Mouse (Mus musculus) kidney, postnatal 0 days (tissue): Measurements from ENCODE around the gene Rpl3. TPM values are rescaled to one million over a fixed set of nuclear protein-coding genes. Genes with fewer than 3 reads are reported as not detected.
A peak's percentile ranks its signal among the peaks of the same experiment; 100 is the strongest.

ENCODE experiments used
- ATAC-seq: fragments of 200-750 bp; cut with Nextera tagmentation; replicated peaks from 2 replicates; pipeline ENCODE4 v1.8.0; 2017; ENCODE audit warnings: low read depth, moderate number of reproducible peaks, moderate TSS enrichment, moderate library complexity; ENCODE audit not compliant: low FRiP score
- DNase-seq: peaks from one replicate; pipeline ENCODE4 v3.0.0-alpha.2; 2016; ENCODE audit warnings: low spot score
- H3K27ac ChIP-seq: fragments of 300-500 bp; sonication (generic); 2 replicates; pipeline ENCODE4 v1.5.1; 2014; ENCODE audit warnings: mild to moderate bottlenecking
- H3K27me3 ChIP-seq: fragments of 300-500 bp; sonication (generic); 2 replicates; pipeline ENCODE4 v1.6.1; 2014; ENCODE audit warnings: low read length, mixed read lengths; ENCODE audit not compliant: insufficient read depth
- H3K36me3 ChIP-seq: fragments of 300-500 bp; sonication (generic); 2 replicates; pipeline ENCODE4 v1.6.1; 2014; ENCODE audit warnings: low read length, mixed read lengths; ENCODE audit not compliant: insufficient read depth
- H3K4me1 ChIP-seq: fragments of 300-500 bp; sonication (generic); replicated peaks from 2 replicates; pipeline ENCODE4 v1.6.1; 2014; ENCODE audit warnings: antibody characterized with exemption, low read length, mixed read lengths; ENCODE audit not compliant: insufficient read depth
- H3K4me2 ChIP-seq: fragments of 300-500 bp; sonication (generic); 2 replicates; pipeline ENCODE4 v1.6.1; 2014; ENCODE audit warnings: mild to moderate bottlenecking, low read length, moderate library complexity, mixed read lengths
- H3K4me3 ChIP-seq: fragments of 300-500 bp; sonication (generic); replicated peaks from 2 replicates; pipeline ENCODE4 v1.5.1; 2014; ENCODE audit warnings: low read depth, low read length
- H3K9ac ChIP-seq: fragments of 300-500 bp; sonication (generic); 2 replicates; pipeline ENCODE4 v1.6.1; 2014; ENCODE audit warnings: low read depth, low read length
- H3K9me3 ChIP-seq: fragments of 300-500 bp; sonication (generic); replicated peaks from 2 replicates; pipeline ENCODE4 v1.6.1; 2016; ENCODE audit warnings: low read length, inconsistent platforms, mixed read lengths
- CTCF ChIP-seq: IDR thresholded peaks from 2 replicates; pipeline ENCODE4 v1.5.1; 2016; ENCODE audit warnings: antibody characterized with exemption, low read depth, mild to moderate bottlenecking, moderate library complexity
- WGBS: fragments of 180-500 bp; shearing (Covaris S2); extraction: QIAGEN DNeasy Blood & Tissue Kit; methylation state at CpG from one replicate; pipeline ENCODE4 v1.1.7; 2014; 5-methylcytosine and 5-hydroxymethylcytosine counted together
- polyA plus RNA-seq: library from polyadenylated mRNA; unstranded; fragments of >200 nt; fragmentation: Nextera tagmentation; extraction: Ambion mirVana; gene quantifications from 2 replicates; pipeline ENCODE4 v1.2.1, GENCODE M21; 2015

Gene Rpl3
- polyA plus RNA-seq = 970 and 975 TPM in 2 replicates

DNA sequence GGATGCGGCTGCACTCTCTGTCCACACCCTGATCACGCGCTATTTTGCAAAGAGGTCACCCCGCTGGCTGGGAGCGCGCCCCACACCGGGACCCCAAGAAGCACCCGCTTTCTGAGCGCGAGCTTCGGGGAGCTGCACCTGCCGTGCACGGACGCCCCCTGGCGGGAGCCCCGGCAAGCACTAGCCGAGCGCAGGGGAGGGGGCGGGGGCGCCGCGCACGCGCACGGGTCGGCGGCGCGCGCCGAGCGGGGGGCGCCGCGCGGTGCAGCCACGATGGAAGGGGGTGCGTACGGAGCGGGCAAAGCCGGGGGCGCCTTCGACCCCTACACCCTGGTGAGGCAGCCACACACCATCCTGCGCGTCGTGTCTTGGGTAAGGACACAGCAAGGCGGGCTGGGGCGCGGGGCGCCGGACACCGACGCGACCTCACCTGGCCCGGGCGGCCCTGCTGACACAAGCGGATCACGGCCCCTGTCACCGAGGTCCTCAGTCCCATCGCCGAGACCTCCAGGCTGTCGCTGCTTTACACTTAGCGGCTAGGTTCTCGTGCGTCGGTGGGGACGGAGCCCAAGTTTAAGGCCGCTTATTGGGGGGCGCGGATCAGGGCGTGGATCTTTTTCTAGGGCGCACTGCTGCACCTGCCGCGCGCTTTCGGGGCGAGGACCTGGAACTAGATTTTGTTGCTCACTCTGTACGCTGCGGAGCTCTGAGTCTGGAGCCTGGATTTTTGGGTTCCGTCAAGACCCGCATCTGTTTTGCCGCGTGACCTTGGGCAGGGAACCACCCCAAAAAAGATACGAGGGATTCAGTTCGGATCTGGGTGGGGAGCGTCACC lies at the start of gene Rpl3, which contains the start of gene Syngr1:
Gene Rpl3 (minus strand): TSS at position 748 of the 835 bp plus-strand sequence.
Gene Syngr1 (plus strand): TSS at position 214 of the 835 bp plus-strand sequence.
- ATAC-seq = peak; percentile 52; the same call in 1 of the 2 replicates
- Histone ChIP-seq H3K9ac (peak within 1 kb of the TSS; percentile 53), H3K27me3 (peaks cover 9% of the 10 kb centered on the region), H3K4me3 (peak within 1 kb of the TSS; percentile 52), H3K9me3 (no peaks in the 10 kb centered on the region), H3K4me1 (peaks cover 8% of the 10 kb centered on the region; the same call in 1 of the 2 replicates), H3K27ac (no peak within 1 kb of the TSS), H3K36me3 (no peaks in the 10 kb centered on the region), H3K4me2 (peak within 1 kb of the TSS; percentile 86)
- WGBS = 2% methylated on average over 72 of the region's 86 CpGs
- TF ChIP-seq CTCF = peak; percentile 67
- peak; percentile 49 for DNase-seq

DNA sequence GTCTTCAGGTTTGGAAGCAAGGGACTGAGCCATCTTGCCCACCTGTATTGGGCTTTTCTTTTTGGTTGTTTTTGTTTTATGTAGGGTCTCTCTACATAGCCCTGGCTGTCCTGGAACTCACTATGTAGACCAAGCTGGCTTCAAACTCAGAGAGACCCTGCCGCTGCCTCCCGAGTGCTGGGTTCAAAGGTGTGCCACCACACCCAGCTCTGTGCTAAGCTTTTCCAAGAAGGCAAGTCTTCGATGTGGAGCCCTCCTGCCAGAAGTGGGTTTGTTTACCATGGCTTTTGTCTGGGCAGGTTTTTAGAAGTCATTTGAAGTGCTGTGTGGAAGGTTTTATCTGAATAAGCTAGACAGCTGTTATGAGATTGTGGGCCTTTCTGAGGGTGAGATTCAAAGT lies 49.2 kb upstream of the Rpl3 start:
- no peaks in the 10 kb centered on the region for H3K9me3 ChIP-seq
- H3K4me2 ChIP-seq = no peak overlapping the region
- no peaks in the 10 kb centered on the region for H3K27me3 ChIP-seq
- DNase-seq (no peak), ATAC-seq (no peak)
- no peak for TF ChIP-seq CTCF
- peaks cover 6% of the 10 kb centered on the region; the same call in 1 of the 2 replicates for H3K4me1 ChIP-seq
- H3K36me3 ChIP-seq = peaks cover 14% of the 10 kb centered on the region; the same call in 1 of the 2 replicates
- WGBS = 93% methylated on average over 3 of the region's 3 CpGs
- H3K4me3 ChIP-seq = no peak overlapping the region
- no peak overlapping the region for H3K9ac ChIP-seq
- H3K27ac ChIP-seq = no peak overlapping the region

GRCm38 (mm10) chr15:80140302-80140701 lies 48.6 kb upstream of the Rpl3 start:
- no peaks in the 10 kb centered on the region for H3K27me3 ChIP-seq
- H3K4me2 ChIP-seq = no peak overlapping the region
- WGBS = 92% methylated on average over 2 of the region's 2 CpGs
- ATAC-seq (no peak), DNase-seq (no peak)
- no peak overlapping the region for H3K4me3 ChIP-seq
- H3K9ac ChIP-seq = no peak overlapping the region
- H3K36me3 ChIP-seq = peaks cover 14% of the 10 kb centered on the region; the same call in 1 of the 2 replicates
- peaks cover 6% of the 10 kb centered on the region; the same call in 1 of the 2 replicates for H3K4me1 ChIP-seq
- no peaks in the 10 kb centered on the region for H3K9me3 ChIP-seq
- no peak for TF ChIP-seq CTCF
- no peak overlapping the region for H3K27ac ChIP-seq

DNA sequence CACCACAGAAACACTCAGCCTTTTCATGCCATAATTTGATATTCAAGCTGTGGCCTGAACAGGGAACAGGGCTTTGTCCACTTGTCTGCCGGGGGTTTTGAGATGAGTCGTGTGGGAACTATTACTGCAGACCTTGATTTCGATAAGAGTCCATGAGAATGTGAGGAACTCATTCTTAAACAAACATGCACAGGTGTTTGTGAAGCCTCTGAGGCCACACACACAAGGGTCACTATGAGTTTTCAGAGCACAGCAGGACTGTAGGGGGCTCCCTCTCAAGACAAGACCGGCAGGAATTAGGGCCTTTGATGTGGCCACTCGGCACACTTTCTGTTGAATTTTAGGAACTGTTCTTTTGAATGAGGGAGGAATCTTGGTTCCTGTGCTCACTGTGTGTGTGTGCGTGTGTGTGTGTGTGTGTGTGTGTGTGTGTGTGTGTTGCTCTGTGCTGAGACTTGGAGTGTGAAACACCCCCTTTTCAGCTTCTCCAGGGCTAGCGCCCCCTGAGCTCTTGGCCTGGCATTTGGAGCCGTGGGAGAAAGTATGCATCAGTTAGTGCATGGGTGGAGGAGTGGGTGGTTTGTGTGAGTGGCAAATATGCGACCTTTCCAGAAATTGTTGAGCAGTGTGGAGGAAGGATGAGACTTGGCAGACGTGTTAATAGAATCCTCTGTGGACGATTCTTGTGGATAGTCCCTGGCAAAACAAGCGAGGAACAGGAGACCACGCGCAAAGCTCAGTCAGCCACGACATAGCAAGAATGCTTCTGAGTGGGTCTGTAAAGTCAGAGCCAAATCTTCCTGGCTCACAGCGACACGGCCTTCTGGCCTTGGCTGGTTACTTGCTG lies 46.5 kb upstream of the Rpl3 start:
- H3K9me3 ChIP-seq = no peaks in the 10 kb centered on the region
- H3K4me1 ChIP-seq = peaks cover 13% of the 10 kb centered on the region
- no peak overlapping the region for H3K4me2 ChIP-seq
- ATAC-seq (no peak), DNase-seq (peak; percentile 32)
- peak overlapping the region; percentile 42 for H3K27ac ChIP-seq
- no peak overlapping the region for H3K9ac ChIP-seq
- peak; percentile 31; the same call in 1 of the 2 replicates for TF ChIP-seq CTCF
- 48% methylated on average over 17 of the region's 17 CpGs for WGBS
- 0 out of 2 replicates have a peak, but pooled peaks cover 9% of the 10 kb centered on the region for H3K36me3 ChIP-seq
- H3K4me3 ChIP-seq = no peak overlapping the region
- H3K27me3 ChIP-seq = no peaks in the 10 kb centered on the region

- Histone ChIP-seq H3K4me3 (no peak overlapping the region), H3K27me3 (no peaks in the 10 kb centered on the region), H3K4me2 (no peak overlapping the region), H3K9me3 (no peaks in the 10 kb centered on the region), H3K4me1 (peaks cover 13% of the 10 kb centered on the region), H3K36me3 (0 out of 2 replicates have a peak, but pooled peaks cover 9% of the 10 kb centered on the region), H3K9ac (no peak overlapping the region), H3K27ac (no peak overlapping the region)
- no peak for TF ChIP-seq CTCF
- WGBS = 89% methylated on average over 3 of the region's 3 CpGs
- DNase-seq (no peak), ATAC-seq (no peak)
Observed at GRCm38 (mm10) chr15:80136645-80137044, 45.0 kb upstream of the Rpl3 start.

- no peak for DNase-seq
- 92% methylated on average over 2 of the region's 2 CpGs for WGBS
Observed at GRCm38 (mm10) chr15:80135499-80135898, 43.8 kb upstream of the Rpl3 start.

More at GRCm38 (mm10) chr15:80135499-80135898, 43.8 kb upstream of the Rpl3 start:
- no peak for TF ChIP-seq CTCF
- Histone ChIP-seq H3K27ac (no peak overlapping the region), H3K4me2 (no peak overlapping the region), H3K4me1 (peaks cover 13% of the 10 kb centered on the region), H3K36me3 (0 out of 2 replicates have a peak, but pooled peaks cover under 1% of the 10 kb centered on the region), H3K9me3 (no peaks in the 10 kb centered on the region), H3K9ac (no peak overlapping the region), H3K27me3 (no peaks in the 10 kb centered on the region), H3K4me3 (no peak overlapping the region)
- ATAC-seq = no peak
